Mouse (Mus musculus): ENCODE results near the gene St5. TPM values are rescaled to one million over a fixed set of nuclear protein-coding genes. Genes with fewer than 3 reads are reported as not detected.

St5 gene
- total RNA-seq, 1 experiment: 25.6 TPM

GRCm38 (mm10) chr7:109713434-109713982, 10.1 kb upstream of the St5 start:
- no peaks in the 10 kb centered on the region; a peak in 1 of 4 replicates for H3K4me1 ChIP-seq (ENCODE audit: control insufficient read depth in 2 of 2, insufficient read depth in 2 of 2, low read length in 2 of 2, poor library complexity in 1 of 2)
- no peak for TF ChIP-seq CHD2 (IDR thresholded peaks at IDR 0.05; ENCODE audit: low read depth, low read length)
- no peak for TF ChIP-seq HCFC1 (IDR thresholded peaks at IDR 0.05; ENCODE audit: borderline replicate concordance, insufficient read depth, low read length)
- TF ChIP-seq MAFK (IDR thresholded peaks at IDR 0.05; ENCODE audit: insufficient read depth, low read depth, low read length): peak; percentile 90
- H3K9ac ChIP-seq (ENCODE audit: insufficient read depth, low read depth, low read length, poor library complexity, severe bottlenecking): no peak overlapping the region
- no peak for DNase-seq (ENCODE audit: low read depth, low spot score)
- H3K27ac ChIP-seq (ENCODE audit: insufficient read depth, low read depth, low read length, poor library complexity, severe bottlenecking): no peak overlapping the region
- in situ Hi-C loops (cut with MboI; ENCODE audit: low sequenced_read_pairs in 2 of 2, unreplicated experiment in 2 of 2): no loop called here
- H3K4me3 ChIP-seq (ENCODE audit: insufficient read depth in 1 of 2, low read depth in 1 of 2, low read length in 2 of 2, poor library complexity in 1 of 2, severe bottlenecking in 1 of 2): no peak overlapping the region
- H3K36me3 ChIP-seq (ENCODE audit: control insufficient read depth, insufficient read depth, low read length, poor library complexity, severe bottlenecking): peaks cover 16% of the 10 kb centered on the region
- no peaks in the 10 kb centered on the region for H3K9me3 ChIP-seq (ENCODE audit: control insufficient read depth, insufficient read depth, low read depth, low read length)

- Histone ChIP-seq H3K9ac (ENCODE audit: insufficient read depth, low read depth, low read length, poor library complexity, severe bottlenecking) (no peak overlapping the region), H3K4me1 (ENCODE audit: control insufficient read depth in 2 of 2, insufficient read depth in 2 of 2, low read length in 2 of 2, poor library complexity in 1 of 2) (no peaks in the 10 kb centered on the region; a peak in 1 of 4 replicates), H3K27ac (ENCODE audit: insufficient read depth, low read depth, low read length, poor library complexity, severe bottlenecking) (no peak overlapping the region), H3K36me3 (ENCODE audit: control insufficient read depth, insufficient read depth, low read length, poor library complexity, severe bottlenecking) (peaks cover 18% of the 10 kb centered on the region), H3K9me3 (ENCODE audit: control insufficient read depth, insufficient read depth, low read depth, low read length) (no peaks in the 10 kb centered on the region), H3K4me3 (ENCODE audit: insufficient read depth in 1 of 2, low read depth in 1 of 2, low read length in 2 of 2, poor library complexity in 1 of 2, severe bottlenecking in 1 of 2) (no peak overlapping the region)
- TF ChIP-seq ZNF384 (IDR thresholded peaks at IDR 0.05; ENCODE audit: low read depth, low read length) (no peak), CHD2 (IDR thresholded peaks at IDR 0.05; ENCODE audit: low read depth, low read length) (no peak), HCFC1 (IDR thresholded peaks at IDR 0.05; ENCODE audit: borderline replicate concordance, insufficient read depth, low read length) (no peak), MAFK (IDR thresholded peaks at IDR 0.05; ENCODE audit: insufficient read depth, low read depth, low read length) (no peak), ZC3H11A (IDR thresholded peaks at IDR 0.05; ENCODE audit: borderline replicate concordance, low read depth, low read length) (no peak)
- in situ Hi-C loops (cut with MboI; ENCODE audit: low sequenced_read_pairs in 2 of 2, unreplicated experiment in 2 of 2): no loop called here
- no peak for DNase-seq (ENCODE audit: low read depth, low spot score)
These were observed 8.8 kb upstream of the St5 start for GRCm38 (mm10) chr7:109712198-109712597.

- TF ChIP-seq CHD2 (IDR thresholded peaks at IDR 0.05; ENCODE audit: low read depth, low read length) (no peak), HCFC1 (IDR thresholded peaks at IDR 0.05; ENCODE audit: borderline replicate concordance, insufficient read depth, low read length) (no peak), ZNF384 (IDR thresholded peaks at IDR 0.05; ENCODE audit: low read depth, low read length) (no peak), ZC3H11A (IDR thresholded peaks at IDR 0.05; ENCODE audit: borderline replicate concordance, low read depth, low read length) (no peak), MAFK (IDR thresholded peaks at IDR 0.05; ENCODE audit: insufficient read depth, low read depth, low read length) (no peak)
- H3K27ac ChIP-seq (ENCODE audit: insufficient read depth, low read depth, low read length, poor library complexity, severe bottlenecking): no peak overlapping the region
- peaks cover 18% of the 10 kb centered on the region for H3K36me3 ChIP-seq (ENCODE audit: control insufficient read depth, insufficient read depth, low read length, poor library complexity, severe bottlenecking)
- no peaks in the 10 kb centered on the region for H3K4me1 ChIP-seq (ENCODE audit: control insufficient read depth in 2 of 2, insufficient read depth in 2 of 2, low read length in 2 of 2, poor library complexity in 1 of 2)
- no peaks in the 10 kb centered on the region for H3K9me3 ChIP-seq (ENCODE audit: control insufficient read depth, insufficient read depth, low read depth, low read length)
- no peak overlapping the region for H3K9ac ChIP-seq (ENCODE audit: insufficient read depth, low read depth, low read length, poor library complexity, severe bottlenecking)
- no peak for DNase-seq (ENCODE audit: low read depth, low spot score)
- in situ Hi-C loops (cut with MboI; ENCODE audit: low sequenced_read_pairs in 2 of 2, unreplicated experiment in 2 of 2): no loop called here
- H3K4me3 ChIP-seq (ENCODE audit: insufficient read depth in 1 of 2, low read depth in 1 of 2, low read length in 2 of 2, poor library complexity in 1 of 2, severe bottlenecking in 1 of 2): no peak overlapping the region
These were observed 6.7 kb upstream of the St5 start for GRCm38 (mm10) chr7:109710069-109710468.

GRCm38 (mm10) chr7:109708961-109709382, 5.6 kb upstream of the St5 start:
- no peak for DNase-seq (ENCODE audit: low read depth, low spot score)
- H3K27ac ChIP-seq (ENCODE audit: insufficient read depth, low read depth, low read length, poor library complexity, severe bottlenecking): no peak overlapping the region
- no peaks in the 10 kb centered on the region for H3K4me1 ChIP-seq (ENCODE audit: control insufficient read depth in 2 of 2, insufficient read depth in 2 of 2, low read length in 2 of 2, poor library complexity in 1 of 2)

More at GRCm38 (mm10) chr7:109708961-109709382, 5.6 kb upstream of the St5 start:
- TF ChIP-seq ZNF384 (IDR thresholded peaks at IDR 0.05; ENCODE audit: low read depth, low read length) (no peak), CHD2 (IDR thresholded peaks at IDR 0.05; ENCODE audit: low read depth, low read length) (no peak), HCFC1 (IDR thresholded peaks at IDR 0.05; ENCODE audit: borderline replicate concordance, insufficient read depth, low read length) (no peak), ZC3H11A (IDR thresholded peaks at IDR 0.05; ENCODE audit: borderline replicate concordance, low read depth, low read length) (no peak), MAFK (IDR thresholded peaks at IDR 0.05; ENCODE audit: insufficient read depth, low read depth, low read length) (no peak)
- H3K36me3 ChIP-seq (ENCODE audit: control insufficient read depth, insufficient read depth, low read length, poor library complexity, severe bottlenecking): peaks cover 18% of the 10 kb centered on the region
- no peak overlapping the region for H3K9ac ChIP-seq (ENCODE audit: insufficient read depth, low read depth, low read length, poor library complexity, severe bottlenecking)
- H3K4me3 ChIP-seq (ENCODE audit: insufficient read depth in 1 of 2, low read depth in 1 of 2, low read length in 2 of 2, poor library complexity in 1 of 2, severe bottlenecking in 1 of 2): no peak overlapping the region
- no peaks in the 10 kb centered on the region for H3K9me3 ChIP-seq (ENCODE audit: control insufficient read depth, insufficient read depth, low read depth, low read length)
- in situ Hi-C loops (cut with MboI; ENCODE audit: low sequenced_read_pairs in 2 of 2, unreplicated experiment in 2 of 2): no loop called here
